Mouse (Mus musculus): ENCODE measurements at regions not wholly inside any gene's neighbourhood (a gene's known extent, or its start where the extent isn't known, plus 50 kb on each side); places are given as distances from the start of the nearest gene placed in this dataset.
A peak's percentile ranks its signal among the peaks of the same experiment; 100 is the strongest.

GRCm38 (mm10) chr1:147273324-147273723 lies 778.8 kb downstream of the Brinp3 start:
- DNase-seq = no peak

GRCm38 (mm10) chr1:147291119-147291518 lies 796.6 kb downstream of the Brinp3 start:
- DNase-seq = no peak

GRCm38 (mm10) chr1:147309246-147309645 lies 814.7 kb downstream of the Brinp3 start:
- DNase-seq = peak; percentile 3

- DNase-seq = peak; percentile 78
Observed at GRCm38 (mm10) chr1:147343276-147343953, 848.9 kb downstream of the Brinp3 start.

GRCm38 (mm10) chr1:147344027-147344426 lies 849.5 kb downstream of the Brinp3 start:
- no peak for DNase-seq
